Mouse (Mus musculus): ENCODE data around the gene Zc3h8.

Gene Zc3h8

GRCm38 (mm10) chr2:128943538-128944528 lies at the start of gene Zc3h8:
Gene Zc3h8 (minus strand): TSS chr2:128944077.
- DNase-seq (ENCODE audit: low spot score in 2 of 2) = peak; percentile 97 to 98

- DNase-seq (ENCODE audit: low spot score in 2 of 2) = no peak
These were observed 40.9 kb upstream of the Zc3h8 start for GRCm38 (mm10) chr2:128984746-128985145.

- no peak for DNase-seq (ENCODE audit: low spot score in 2 of 2)
These were observed 31.7 kb upstream of the Zc3h8 start for GRCm38 (mm10) chr2:128975572-128975971.

GRCm38 (mm10) chr2:128972301-128972700 lies 28.4 kb upstream of the Zc3h8 start:
- DNase-seq (ENCODE audit: low spot score in 2 of 2) = no peak

GRCm38 (mm10) chr2:128968475-128969083 lies 24.7 kb upstream of the Zc3h8 start:
- DNase-seq (ENCODE audit: low spot score in 2 of 2) = no peak

GRCm38 (mm10) chr2:128967661-128968441 lies 24.0 kb upstream of the Zc3h8 start, which contains the start of gene Gm10762:
Gene Gm10762 (minus strand): TSS chr2:128967725.
- peak; percentile 79 to 84 for DNase-seq (ENCODE audit: low spot score in 2 of 2)

- DNase-seq (ENCODE audit: low spot score in 2 of 2) = peak; percentile 98 to 99
These were observed 23.0 kb upstream of the Zc3h8 start, which contains the start of gene Zc3h6 for GRCm38 (mm10) chr2:128966641-128967580. Gene Zc3h6 (plus strand): TSS chr2:128967402.

- no peak for DNase-seq (ENCODE audit: low spot score in 2 of 2)
These were observed 22.4 kb upstream of the Zc3h8 start for GRCm38 (mm10) chr2:128966236-128966635.

- DNase-seq (ENCODE audit: low spot score in 2 of 2) = no peak
These were observed 21.7 kb upstream of the Zc3h8 start for GRCm38 (mm10) chr2:128965505-128966105.

- DNase-seq (ENCODE audit: low spot score in 2 of 2) = no peak
These were observed 10.3 kb upstream of the Zc3h8 start for GRCm38 (mm10) chr2:128954186-128954585.

- no peak for DNase-seq (ENCODE audit: low spot score in 2 of 2)
These were observed 4.2 kb upstream of the Zc3h8 start for GRCm38 (mm10) chr2:128947962-128948588.

- no peak for DNase-seq (ENCODE audit: low spot score in 2 of 2)
These were observed 7.6 kb downstream of the Zc3h8 start for GRCm38 (mm10) chr2:128936256-128936655.

- no peak for DNase-seq (ENCODE audit: low spot score in 2 of 2)
These were observed 13.2 kb downstream of the Zc3h8 start for GRCm38 (mm10) chr2:128930704-128931103.

- DNase-seq (ENCODE audit: low spot score in 2 of 2) = no peak
These were observed 15.4 kb downstream of the Zc3h8 start for GRCm38 (mm10) chr2:128928446-128928845.

GRCm38 (mm10) chr2:128924799-128925198 lies 19.1 kb downstream of the Zc3h8 start:
- DNase-seq (ENCODE audit: low spot score in 2 of 2) = no peak

GRCm38 (mm10) chr2:128916528-128916927 lies 27.3 kb downstream of the Zc3h8 start:
- no peak for DNase-seq (ENCODE audit: low spot score in 2 of 2)

- no peak for DNase-seq (ENCODE audit: low spot score in 2 of 2)
These were observed 28.9 kb downstream of the Zc3h8 start for GRCm38 (mm10) chr2:128914978-128915377.

- no peak for DNase-seq (ENCODE audit: low spot score in 2 of 2)
These were observed 40.2 kb downstream of the Zc3h8 start for GRCm38 (mm10) chr2:128903661-128904060.

- no peak for DNase-seq (ENCODE audit: low spot score in 2 of 2)
These were observed 41.0 kb downstream of the Zc3h8 start for GRCm38 (mm10) chr2:128902843-128903242.

- DNase-seq (ENCODE audit: low spot score in 2 of 2) = no peak
These were observed 51.6 kb downstream of the Zc3h8 start for GRCm38 (mm10) chr2:128892180-128892721.

Data from right cerebral cortex, postnatal 10 days (tissue).